In genomic region chr2:33700581-33701445, GRCm38 (mm10) we compare ENCODE assay signal across 11 mouse cellular contexts.
DNase-seq lines count a peak whose midpoint lies in the region; ATAC-seq lines count a peak whose summit lies in the region.
"Had no signal": no experiment of that assay in that cellular context is flagged by ENCODE, and none has a peak within 500 bp of the region (broad histone marks: within the 10 kb centered on the region; RNA-seq: fewer than 3 reads in every experiment).

No protein-coding gene starts in this region.

- ATAC-seq in kidney, embryonic 15.5 days (replicated peaks; ENCODE audit: low FRiP score): 0 out of 2 replicates have a peak, but pooled peaks have one; percentile 29
- peak; percentile 43; the same call in 1 of the 2 replicates for ATAC-seq in forebrain, embryonic 13.5 days
- 0 out of 2 replicates have a peak, but pooled peaks have one; percentile 41 for ATAC-seq in midbrain, embryonic 12.5 days (ENCODE audit: low FRiP score, low read depth)
- ATAC-seq in megakaryocyte progenitor cell, adult 5-6 weeks (replicated peaks; ENCODE audit: poor library complexity): no peak
- ATAC-seq in inflammation-experienced regulatory T-cells, adult 6 months: no peak

- H3K4me1 ChIP-seq in kidney, embryonic 15.5 days: peaks cover 16% of the 10 kb centered on the region; the same call in 1 of the 2 replicates
- H3K4me1 ChIP-seq in forebrain, embryonic 13.5 days: peaks cover 35% of the 10 kb centered on the region
- H3K4me1 ChIP-seq in midbrain, embryonic 12.5 days: peaks cover 36% of the 10 kb centered on the region

- H3K4me3 ChIP-seq in kidney, embryonic 15.5 days (replicated peaks): no peak overlapping the region
- H3K4me3 ChIP-seq in forebrain, embryonic 13.5 days: no peak overlapping the region
- no peak overlapping the region for H3K4me3 ChIP-seq in midbrain, embryonic 12.5 days

- peaks cover 7% of the 10 kb centered on the region; the same call in 1 of the 2 replicates for H3K9me3 ChIP-seq in kidney, embryonic 15.5 days (replicated peaks)
- H3K9me3 ChIP-seq in forebrain, embryonic 13.5 days (replicated peaks): peaks cover 5% of the 10 kb centered on the region; the same call in 1 of the 2 replicates
- H3K9me3 ChIP-seq in midbrain, embryonic 12.5 days: peaks cover 14% of the 10 kb centered on the region

- H3K27me3 ChIP-seq in kidney, embryonic 15.5 days: peaks cover 62% of the 10 kb centered on the region
- H3K27me3 ChIP-seq in forebrain, embryonic 13.5 days: peaks cover 56% of the 10 kb centered on the region
- H3K27me3 ChIP-seq in midbrain, embryonic 12.5 days: peaks cover 34% of the 10 kb centered on the region

- DNase-seq in kidney, postnatal 10 days: no peak
- peak; percentile 35 for DNase-seq in yolk sac, embryonic 10.5 days (ENCODE audit: low spot score)
- DNase-seq in spleen, postnatal 10 days (ENCODE audit: low spot score in 2 of 2): no peak
- DNase-seq: cerebellum, adult 2 months; lung, adult 2 months; right cerebral cortex, postnatal 25 days had no signal

- H3K36me3 ChIP-seq in kidney, embryonic 15.5 days: no peaks in the 10 kb centered on the region
- H3K36me3 ChIP-seq in forebrain, embryonic 13.5 days (ENCODE audit: poor library complexity, severe bottlenecking): no peaks in the 10 kb centered on the region
- no peaks in the 10 kb centered on the region for H3K36me3 ChIP-seq in midbrain, embryonic 12.5 days

- no peak overlapping the region for H3K27ac ChIP-seq in kidney, embryonic 15.5 days
- H3K27ac ChIP-seq in forebrain, embryonic 13.5 days: peak overlapping the region; percentile 40; the same call in 1 of the 2 replicates
- H3K27ac ChIP-seq in midbrain, embryonic 12.5 days (replicated peaks): no peak overlapping the region; the same call in 1 of the 2 replicates

- no peak overlapping the region for H3K9ac ChIP-seq in kidney, embryonic 15.5 days
- no peak overlapping the region for H3K9ac ChIP-seq in forebrain, embryonic 13.5 days
- no peak overlapping the region for H3K9ac ChIP-seq in midbrain, embryonic 12.5 days (replicated peaks)

- no peak overlapping the region for H3K4me2 ChIP-seq in kidney, embryonic 15.5 days
- 0 out of 2 replicates have a peak overlapping the region, but pooled peaks have one; percentile 10 for H3K4me2 ChIP-seq in forebrain, embryonic 13.5 days
- H3K4me2 ChIP-seq in midbrain, embryonic 12.5 days (replicated peaks): no peak overlapping the region

- WGBS in kidney, embryonic 15.5 days: 20% methylated on average over 15 of the region's 15 CpGs
- 14% methylated on average over 15 of the region's 15 CpGs for WGBS in forebrain, embryonic 13.5 days
- 46% methylated on average over 15 of the region's 15 CpGs for WGBS in midbrain, embryonic 12.5 days

Comparison
In these comparisons a context has a peak if more than half of its experiments do, and no peak if none do; other contexts are left out.
1. ATAC-seq: peak in kidney, embryonic 15.5 days (single experiment), forebrain, embryonic 13.5 days (single experiment) and midbrain, embryonic 12.5 days (single experiment); none in megakaryocyte progenitor cell, adult 5-6 weeks (single experiment) and inflammation-experienced regulatory T-cells, adult 6 months (single experiment).